Mouse (Mus musculus) layer of hippocampus, adult 9-11 months (tissue): ENCODE measurements around the gene Zfp112.
"Not testable (repeated sequence)": the region's sequence is repeated elsewhere in the genome, so short reads cannot be mapped to it uniquely, and the experiment has no call there.

Source experiments
- DNase-seq: peaks from one replicate; pipeline ENCODE4 v3.0.0; 2022

Gene Zfp112

DNA sequence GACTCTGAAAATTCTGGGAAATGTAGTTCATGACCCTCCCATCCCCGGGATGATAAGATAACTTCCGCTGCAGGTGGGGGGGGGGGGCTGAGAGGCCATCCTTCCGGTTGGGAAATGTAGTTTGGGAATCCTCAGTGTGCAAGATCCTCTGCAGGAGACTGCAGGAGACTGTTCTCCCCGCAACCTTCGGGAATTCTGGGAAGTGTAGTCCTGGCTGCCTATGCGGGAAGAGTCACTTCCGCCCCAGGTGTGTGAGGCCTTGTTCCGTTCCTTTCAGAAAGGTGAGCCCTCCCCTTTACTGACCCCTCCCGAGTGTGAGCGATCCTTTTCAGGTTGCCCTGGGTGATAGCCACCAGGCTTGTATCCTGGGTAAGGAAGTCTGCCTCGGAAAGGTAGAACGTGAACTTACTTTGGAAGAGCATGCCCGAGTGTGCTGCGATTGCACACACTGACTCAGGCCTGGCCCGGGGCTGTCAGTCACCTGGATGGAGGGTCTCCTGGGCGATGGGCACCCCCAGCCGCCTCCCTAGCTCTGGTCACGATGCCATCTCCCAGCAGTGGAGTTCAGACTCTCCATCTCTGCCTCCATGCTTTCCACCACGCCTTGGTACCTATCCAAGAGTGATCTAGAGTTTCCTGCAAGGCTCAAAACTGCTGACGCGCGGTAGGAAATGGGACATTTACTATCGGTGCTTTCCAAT lies at the start of gene Zfp112:
Gene Zfp112, plus strand, starts transcription at position 159 of the 701 bp plus-strand sequence.
- DNase-seq: peak; percentile 87

DNA sequence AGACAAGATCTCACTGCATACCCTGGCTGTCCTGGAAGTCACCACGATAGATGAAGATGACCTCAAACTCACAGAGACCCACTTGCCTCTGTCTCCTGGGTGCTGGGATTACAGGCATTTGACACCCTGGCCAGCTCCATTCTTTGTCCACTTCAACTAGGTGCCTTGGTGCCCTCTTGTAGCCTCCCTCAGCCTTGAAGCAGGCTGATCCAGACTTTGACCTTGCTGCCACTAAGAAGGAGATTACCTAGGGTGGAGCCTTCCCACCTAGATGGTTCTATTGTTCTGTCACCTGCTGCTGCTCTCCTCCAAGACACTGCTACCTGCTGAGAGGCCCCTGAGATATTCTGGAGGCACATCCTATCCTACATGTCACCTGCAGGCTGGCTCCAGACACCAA lies 37.7 kb upstream of the Zfp112 start:
- DNase-seq: not testable (repeated sequence)

DNA sequence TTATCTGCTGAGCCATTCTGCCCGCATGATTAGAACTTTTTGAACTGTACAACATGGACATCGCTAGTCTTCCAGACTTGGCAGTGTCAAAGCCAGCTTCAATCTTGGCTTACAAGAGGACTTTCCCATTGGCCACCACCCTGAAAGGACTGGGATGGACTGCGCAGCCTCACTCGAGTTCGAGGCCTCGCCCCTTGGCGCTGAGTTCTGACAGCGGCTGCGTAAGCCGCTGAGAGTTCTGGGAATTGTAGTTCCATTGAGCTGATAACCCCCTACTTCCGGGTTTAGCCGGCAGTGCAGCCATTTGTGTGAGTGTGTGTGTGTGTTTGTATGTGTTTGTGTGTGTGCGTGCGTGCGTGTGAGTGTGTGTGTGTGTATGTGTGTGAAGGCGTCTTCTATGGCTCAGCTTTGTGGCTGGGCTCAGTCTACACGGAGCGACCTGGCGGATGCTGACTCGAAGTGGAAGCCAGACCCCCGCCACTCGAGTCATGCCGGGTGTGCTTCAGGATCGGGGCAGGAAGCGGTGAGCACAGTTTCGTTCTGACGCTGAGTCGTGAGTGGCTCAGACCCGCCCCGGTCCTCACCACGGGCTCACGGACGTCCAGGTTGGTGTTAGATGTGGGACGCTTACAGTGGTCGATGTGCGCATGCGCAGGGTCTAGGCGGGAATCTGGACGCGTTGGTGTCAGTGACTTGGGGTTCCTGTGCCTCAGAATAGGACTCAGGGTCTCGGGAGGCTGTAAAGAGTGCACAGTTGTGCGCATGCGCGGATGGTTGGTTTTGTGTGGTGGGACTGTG lies 30.3 kb upstream of the Zfp112 start, which contains the start of gene Zfp180:
Gene Zfp180, plus strand, starts transcription at position 291 of the 798 bp plus-strand sequence.
- DNase-seq: peak; percentile 97

DNA sequence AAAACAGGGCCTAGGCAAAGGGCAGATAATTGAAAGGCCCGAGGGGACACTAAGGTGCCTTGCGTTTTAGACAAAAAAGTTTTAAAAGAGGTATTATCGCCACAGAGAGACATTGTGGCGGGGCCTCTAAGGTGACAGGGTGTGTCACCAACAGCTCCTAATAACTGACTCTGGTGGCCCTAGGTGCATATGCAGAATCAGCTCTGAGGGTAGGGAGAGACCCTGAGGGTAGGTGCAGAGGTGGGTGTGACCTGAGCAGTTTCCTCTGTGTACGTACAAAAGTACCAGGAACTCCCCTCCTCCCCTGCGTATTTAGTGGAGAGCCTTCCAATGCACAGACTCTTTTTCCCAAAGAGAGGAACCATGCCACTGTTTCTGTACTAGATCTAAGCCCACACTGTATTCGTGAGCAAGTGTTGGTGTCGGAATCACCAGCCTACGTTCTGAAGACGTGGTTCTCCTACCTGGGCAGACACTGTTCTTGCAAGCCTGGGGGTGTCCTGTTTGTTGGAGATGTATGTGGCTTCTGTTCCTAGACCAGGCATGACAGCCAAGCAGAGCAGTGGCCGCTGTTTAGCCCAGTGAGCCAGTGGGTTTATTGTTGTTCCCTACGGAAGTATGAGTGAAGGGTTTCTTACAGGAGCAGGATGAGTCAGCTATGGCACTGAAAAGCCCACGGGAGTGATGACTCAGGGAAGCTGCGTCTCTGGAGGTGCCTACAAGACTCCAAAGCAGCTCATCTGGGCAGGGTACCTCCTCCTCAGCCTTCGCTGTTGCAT lies 29.5 kb upstream of the Zfp112 start:
- peak; percentile 11 for DNase-seq

- no peak for DNase-seq
These were observed 25.2 kb upstream of the Zfp112 start for GRCm38 (mm10) chr7:24086871-24087270.

- DNase-seq: no peak
These were observed 24.5 kb upstream of the Zfp112 start for GRCm38 (mm10) chr7:24087485-24088125.

GRCm38 (mm10) chr7:24104403-24104802 lies 7.7 kb upstream of the Zfp112 start:
- no peak for DNase-seq

GRCm38 (mm10) chr7:24105144-24105703 lies 6.9 kb upstream of the Zfp112 start:
- no peak for DNase-seq

GRCm38 (mm10) chr7:24110839-24111238 lies 1.3 kb upstream of the Zfp112 start:
- DNase-seq: no peak

DNA sequence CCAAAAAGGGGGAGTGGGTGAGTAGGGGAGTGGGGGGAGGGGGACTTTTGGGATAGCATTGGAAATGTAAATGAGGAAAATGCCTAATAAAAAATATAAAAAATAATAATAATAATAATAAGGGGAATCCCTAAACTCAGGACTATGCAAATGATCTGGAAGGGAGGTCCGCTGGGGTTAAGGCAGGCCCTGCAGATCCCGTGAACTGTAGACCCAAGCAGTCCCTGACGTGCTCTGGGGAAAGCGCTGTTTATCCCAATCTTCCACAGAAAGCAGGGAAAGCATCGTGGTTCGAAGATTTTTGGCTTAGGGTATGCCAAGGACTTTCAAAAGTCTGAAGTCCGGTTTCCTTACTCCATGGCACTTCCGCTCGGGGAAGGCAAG lies 350 bp upstream of the Zfp112 start:
- no peak for DNase-seq

DNA sequence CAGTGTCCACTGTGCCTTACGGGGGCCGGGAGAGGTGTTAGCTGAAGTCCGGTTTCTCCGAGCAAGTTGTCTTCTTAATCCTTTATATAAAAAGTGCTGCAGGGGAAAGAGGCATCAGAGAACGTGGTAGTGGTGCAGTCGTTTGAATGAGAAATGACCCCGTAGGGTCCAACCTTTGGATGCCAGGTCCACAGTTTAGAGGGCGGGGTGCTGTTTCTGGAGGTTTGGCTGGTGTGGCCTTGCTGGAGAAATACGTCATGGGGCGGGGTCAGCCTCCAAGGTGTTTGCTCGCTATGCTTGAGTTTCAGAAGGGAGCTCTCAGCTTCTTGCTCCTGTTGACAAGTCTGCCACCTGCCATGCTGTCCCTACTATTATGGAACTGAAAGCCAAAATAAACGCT lies 887 bp downstream of the Zfp112 start:
- DNase-seq: peak; percentile 30

- no peak for DNase-seq
These were observed 4.5 kb downstream of the Zfp112 start for GRCm38 (mm10) chr7:24116655-24117054.

DNA sequence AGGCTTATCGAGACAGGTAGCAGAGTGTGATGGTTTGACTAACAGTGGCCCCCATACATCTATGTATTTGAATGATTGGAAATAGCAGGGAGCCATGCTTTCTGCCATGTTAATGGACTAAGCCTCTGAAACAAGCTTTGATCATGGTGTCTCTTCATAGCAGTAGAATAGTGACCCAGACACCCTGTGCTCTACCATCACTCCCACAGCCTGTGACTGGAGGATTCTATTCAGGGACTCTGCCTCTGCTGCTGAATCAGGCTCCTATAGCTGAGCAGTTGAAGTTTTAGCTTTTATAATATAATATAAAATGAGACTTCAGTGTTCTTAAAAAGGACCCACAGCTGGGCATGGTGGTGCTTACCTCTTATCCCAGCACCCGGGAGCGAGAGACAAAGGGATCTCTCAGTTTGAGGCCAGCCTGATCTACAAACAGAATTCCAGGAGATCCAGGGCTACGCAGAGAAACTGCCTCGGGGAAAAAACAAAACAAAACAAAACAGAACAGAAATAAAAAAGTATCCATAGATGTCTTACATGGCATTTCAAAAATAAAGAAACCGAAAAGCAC lies 21.4 kb downstream of the Zfp112 start:
- DNase-seq: no peak

GRCm38 (mm10) chr7:24133996-24134828 lies 22.1 kb downstream of the Zfp112 start, which contains the start of gene Zfp235:
Gene Zfp235 (plus strand): TSS chr7:24134169.
- DNase-seq: peak; percentile 91

DNA sequence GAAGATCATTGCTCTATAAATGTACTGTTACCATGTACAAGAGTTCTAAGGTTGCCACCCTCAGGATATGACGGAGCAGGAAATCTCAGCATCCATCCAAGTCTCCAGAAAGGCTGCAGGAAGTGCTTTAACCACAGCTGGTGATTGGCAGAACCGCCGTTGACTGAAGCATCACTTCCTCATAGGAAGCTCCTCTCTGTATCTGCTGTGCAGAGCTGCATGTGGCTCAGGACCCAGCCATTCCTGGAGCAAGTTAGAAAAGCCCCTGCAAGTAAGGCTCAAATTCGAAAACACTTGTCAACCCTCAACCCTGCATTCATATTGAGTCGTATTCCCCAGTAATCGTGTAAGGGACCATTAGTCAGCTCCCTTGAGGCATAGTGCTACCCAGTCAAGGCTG lies 30.5 kb downstream of the Zfp112 start:
- no peak for DNase-seq

DNA sequence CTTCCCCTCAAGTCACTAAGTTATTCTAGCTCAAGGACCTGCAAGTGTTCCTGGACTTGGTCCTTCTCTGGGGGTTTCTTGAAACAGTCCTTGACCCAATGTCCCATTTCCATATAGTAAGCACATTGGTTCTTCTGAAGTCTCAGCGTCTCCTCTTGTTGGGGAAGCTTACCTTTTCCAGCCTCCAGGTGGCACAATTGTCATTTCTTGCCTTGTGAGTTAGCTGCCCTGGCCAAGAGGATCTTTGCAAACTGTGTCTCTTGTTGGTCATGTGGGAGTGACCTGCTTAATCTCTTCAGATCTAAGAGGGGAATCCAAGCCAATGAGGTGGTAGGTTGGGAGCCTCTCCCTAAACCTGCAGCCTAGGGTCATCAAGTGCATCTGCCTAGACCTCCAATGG lies 41.2 kb downstream of the Zfp112 start:
- no peak for DNase-seq

DNA sequence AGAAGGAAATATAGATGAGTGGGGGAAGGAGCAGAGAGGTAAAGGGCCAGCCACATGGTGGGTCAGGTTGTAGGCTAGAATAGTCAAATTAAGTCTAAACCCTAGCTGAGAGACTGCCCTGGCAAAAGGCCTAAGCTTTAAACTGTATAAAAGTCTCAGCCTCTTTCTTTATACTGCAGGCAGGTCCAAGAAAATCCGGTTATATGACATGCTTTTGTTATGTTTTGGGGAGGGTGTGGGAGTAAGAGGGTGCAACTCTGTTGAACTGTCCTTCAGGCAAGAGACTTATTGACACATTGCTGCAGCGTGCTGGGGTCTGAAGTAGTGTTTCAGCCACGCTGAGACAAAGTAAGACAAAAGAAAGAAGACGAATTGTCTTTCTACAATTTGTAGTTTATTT lies 60.1 kb downstream of the Zfp112 start:
- DNase-seq: no peak

GRCm38 (mm10) chr7:24174618-24175336 lies 62.7 kb downstream of the Zfp112 start, which contains the start of gene Zfp114:
Gene Zfp114 (plus strand): TSS chr7:24175060.
- DNase-seq: peak; percentile 67

DNA sequence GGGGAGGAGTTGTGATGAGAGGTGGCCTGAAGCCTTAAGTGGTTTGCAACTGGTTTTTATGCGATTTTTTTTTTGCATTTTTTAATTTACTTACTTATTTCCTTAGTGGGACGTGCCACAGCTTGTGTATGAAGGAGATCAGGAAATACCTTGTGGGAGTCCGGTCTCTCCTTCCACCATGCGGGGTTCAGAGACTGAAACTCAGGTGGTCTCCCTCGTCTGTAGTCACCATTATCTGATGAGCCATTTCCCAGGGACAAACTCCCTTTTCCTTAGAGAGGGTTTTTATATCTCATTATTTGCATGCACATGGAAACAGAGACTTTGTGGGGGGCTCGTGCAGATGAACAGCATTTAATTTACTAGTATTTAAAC lies 63.2 kb downstream of the Zfp112 start:
- DNase-seq: no peak
